Mouse (Mus musculus) midbrain, embryonic 15.5 days (tissue): Measurements from ENCODE around the gene Arl6ip4. TPM values are rescaled to one million over a fixed set of nuclear protein-coding genes. Genes with fewer than 3 reads are reported as not detected.

Experiments
- ATAC-seq: fragments of 200-750 bp; cut with Nextera tagmentation; replicated peaks from 2 replicates; pipeline ENCODE4 v1.8.0; 2017; ENCODE audit warnings: moderate TSS enrichment
- H3K27ac ChIP-seq: fragments of 300-500 bp; sonication (generic); 2 replicates; pipeline ENCODE4 v1.5.1; 2015; ENCODE audit warnings: mild to moderate bottlenecking, inconsistent platforms
- H3K27me3 ChIP-seq: fragments of 300-500 bp; sonication (generic); replicated peaks from 2 replicates; pipeline ENCODE4 v1.6.1; 2015; ENCODE audit warnings: inconsistent platforms
- H3K36me3 ChIP-seq: fragments of 300-500 bp; sonication (generic); replicated peaks from 2 replicates; pipeline ENCODE4 v1.6.1; 2015; ENCODE audit warnings: inconsistent platforms
- H3K4me1 ChIP-seq: fragments of 300-500 bp; sonication (generic); 2 replicates; pipeline ENCODE4 v1.6.1; 2015; ENCODE audit warnings: inconsistent platforms
- H3K4me2 ChIP-seq: fragments of 300-500 bp; sonication (generic); 2 replicates; pipeline ENCODE4 v1.6.1; 2015; ENCODE audit warnings: inconsistent platforms, mild to moderate bottlenecking, moderate library complexity
- H3K4me3 ChIP-seq: fragments of 300-500 bp; sonication (generic); 2 replicates; pipeline ENCODE4 v1.5.1; 2015; ENCODE audit warnings: mild to moderate bottlenecking, inconsistent platforms
- H3K9ac ChIP-seq: fragments of 300-500 bp; sonication (generic); 2 replicates; pipeline ENCODE4 v1.6.1; 2015; ENCODE audit warnings: mild to moderate bottlenecking, inconsistent platforms
- H3K9me3 ChIP-seq: fragments of 300-500 bp; sonication (generic); 2 replicates; pipeline ENCODE4 v1.6.1; 2016; ENCODE audit warnings: inconsistent platforms
- WGBS: fragments of 180-500 bp; shearing (Covaris S2); methylation state at CpG from one replicate; pipeline ENCODE4 v1.1.7; 2015; ENCODE audit warnings: mixed read lengths; 5-methylcytosine and 5-hydroxymethylcytosine counted together
- polyA plus RNA-seq: library from polyadenylated mRNA; unstranded; fragments of >200 nt; fragmentation: Nextera tagmentation; extraction: Ambion mirVana; gene quantifications from 2 replicates; pipeline ENCODE4 v1.2.1, GENCODE M21; 2015

Arl6ip4 gene
- polyA plus RNA-seq, 1 experiment from 2014 or later, result 79.6 TPM

DNA sequence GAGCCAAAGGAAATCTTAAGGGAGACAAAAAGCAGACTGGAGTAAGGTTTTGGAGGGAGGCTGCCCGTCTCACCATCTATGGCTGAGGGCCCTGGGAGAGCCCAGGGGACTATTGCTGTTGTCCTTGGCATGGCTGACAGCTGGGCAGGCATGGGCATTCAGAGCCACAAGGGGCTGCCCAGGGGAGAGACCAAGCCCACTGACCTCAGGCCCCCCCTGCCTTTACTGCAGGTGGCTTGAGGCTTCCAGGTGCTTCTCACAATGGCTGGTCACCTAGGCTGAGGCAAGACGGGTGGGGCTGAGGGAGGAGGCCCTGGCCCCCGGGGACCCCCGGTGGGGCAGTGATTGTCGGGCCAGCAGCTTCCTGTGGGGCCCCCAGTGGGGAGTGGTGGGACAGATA lies 3.3 kb downstream of the Arl6ip4 start:
- peaks cover 23% of the 10 kb centered on the region for H3K4me1 ChIP-seq
- H3K4me3 ChIP-seq, result no peak overlapping the region
- H3K4me2 ChIP-seq, result no peak overlapping the region
- H3K36me3 ChIP-seq, result peaks cover 26% of the 10 kb centered on the region; the same call in 1 of the 2 replicates
- WGBS, result 87% methylated on average over 5 of the region's 5 CpGs
- no peak overlapping the region for H3K27ac ChIP-seq
- no peaks in the 10 kb centered on the region for H3K9me3 ChIP-seq
- ATAC-seq, result no peak
- H3K27me3 ChIP-seq, result no peaks in the 10 kb centered on the region
- H3K9ac ChIP-seq, result no peak overlapping the region

DNA sequence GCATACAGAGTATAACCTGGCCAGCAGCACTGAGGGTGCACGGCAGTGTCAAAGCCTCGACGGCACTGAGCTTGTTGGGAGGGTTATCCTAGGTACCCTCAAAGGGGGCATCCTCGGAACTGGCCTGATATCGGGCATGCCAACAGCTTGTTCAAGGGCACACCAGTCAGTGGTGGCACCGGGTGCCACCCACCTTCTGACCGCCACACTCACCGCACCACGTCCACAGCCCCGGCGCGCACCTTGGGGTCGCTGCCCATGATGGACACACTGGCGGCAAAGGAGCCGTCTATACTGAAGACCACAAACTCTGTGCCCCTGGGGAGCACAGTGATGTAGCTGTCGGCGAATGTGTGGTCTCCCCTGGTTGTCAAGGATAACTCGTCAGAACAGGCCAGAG lies 6.5 kb downstream of the Arl6ip4 start:
- Histone ChIP-seq H3K4me3 (no peak overlapping the region), H3K27ac (no peak overlapping the region), H3K9ac (no peak overlapping the region), H3K9me3 (no peaks in the 10 kb centered on the region), H3K4me2 (no peak overlapping the region), H3K27me3 (no peaks in the 10 kb centered on the region), H3K4me1 (peaks cover 9% of the 10 kb centered on the region), H3K36me3 (peaks cover 32% of the 10 kb centered on the region)
- ATAC-seq, result no peak
- WGBS, result 93% methylated on average over 18 of the region's 18 CpGs

DNA sequence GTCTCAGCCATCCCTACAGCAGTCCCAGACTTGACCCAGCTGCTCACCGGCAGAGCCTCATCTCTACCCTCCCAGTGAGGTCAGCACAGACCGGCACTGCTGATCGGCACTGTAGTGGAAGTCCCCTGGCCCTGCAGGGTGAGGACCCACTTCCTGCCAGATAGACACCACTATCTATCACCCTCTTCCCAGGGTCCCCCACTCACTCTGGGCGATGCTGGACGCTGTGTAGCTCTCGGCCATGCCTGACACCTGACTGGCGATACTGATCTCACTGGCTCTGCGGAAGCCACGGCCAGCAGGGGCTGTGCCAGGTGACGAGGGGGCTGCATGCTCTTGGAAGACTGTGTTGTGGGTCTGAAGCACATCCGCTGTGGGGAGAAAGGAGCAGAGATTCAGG lies 9.2 kb downstream of the Arl6ip4 start:
- 91% methylated on average over 11 of the region's 11 CpGs for WGBS
- no peak overlapping the region for H3K9ac ChIP-seq
- H3K4me1 ChIP-seq, result no peaks in the 10 kb centered on the region
- H3K27ac ChIP-seq, result no peak overlapping the region
- H3K9me3 ChIP-seq, result no peaks in the 10 kb centered on the region
- no peaks in the 10 kb centered on the region for H3K27me3 ChIP-seq
- no peak for ATAC-seq
- peaks cover 45% of the 10 kb centered on the region for H3K36me3 ChIP-seq
- H3K4me2 ChIP-seq, result no peak overlapping the region
- H3K4me3 ChIP-seq, result no peak overlapping the region

DNA sequence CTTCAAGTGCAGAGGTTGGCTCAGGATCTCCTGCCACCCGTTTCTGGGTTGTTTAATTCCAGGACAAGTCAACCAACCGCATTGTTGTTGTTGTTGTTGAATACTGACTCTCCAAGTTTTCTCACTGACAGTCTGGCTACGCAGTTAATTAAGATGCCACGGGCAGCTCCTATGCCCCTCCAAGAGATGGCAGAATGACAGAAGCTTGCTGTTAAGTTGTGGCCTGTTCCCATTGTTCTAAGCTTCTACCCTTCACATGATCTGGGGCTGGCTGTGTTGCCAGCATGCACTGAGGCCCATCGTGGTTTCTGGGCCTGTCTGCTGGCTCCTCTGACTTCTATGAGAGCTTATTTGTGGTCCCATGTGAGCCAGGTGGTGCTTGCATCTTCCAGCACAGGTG lies 18.4 kb downstream of the Arl6ip4 start:
- Histone ChIP-seq H3K27ac (no peak overlapping the region), H3K27me3 (no peaks in the 10 kb centered on the region), H3K9ac (no peak overlapping the region), H3K9me3 (no peaks in the 10 kb centered on the region), H3K4me2 (no peak overlapping the region), H3K36me3 (peaks cover 18% of the 10 kb centered on the region; the same call in 1 of the 2 replicates), H3K4me1 (no peaks in the 10 kb centered on the region), H3K4me3 (no peak overlapping the region)
- no peak for ATAC-seq
- WGBS, result 84% methylated on average over 5 of the region's 5 CpGs

DNA sequence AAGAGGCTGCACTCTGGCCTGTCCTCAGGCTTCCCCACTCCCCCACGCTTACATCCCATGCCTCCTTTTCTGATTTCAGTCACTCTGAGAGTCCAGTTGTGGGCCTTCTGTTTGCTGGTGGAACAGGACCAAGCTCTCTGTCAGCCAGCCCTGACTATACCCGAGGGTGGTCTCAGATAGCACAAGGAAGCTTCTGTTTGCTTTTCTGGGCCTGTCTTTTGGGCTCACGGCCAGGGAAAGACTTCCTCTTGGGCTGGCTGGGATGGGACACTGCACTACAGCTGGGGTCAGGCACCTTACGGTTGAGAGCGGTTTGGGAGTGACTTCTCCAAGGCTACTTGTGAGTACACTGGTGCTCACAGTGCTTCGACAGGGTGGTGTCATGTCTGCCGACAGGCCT lies 22.2 kb downstream of the Arl6ip4 start:
- Histone ChIP-seq H3K4me1 (no peaks in the 10 kb centered on the region), H3K9me3 (no peaks in the 10 kb centered on the region), H3K4me2 (no peak overlapping the region), H3K9ac (no peak overlapping the region), H3K36me3 (peaks cover 19% of the 10 kb centered on the region), H3K27ac (no peak overlapping the region), H3K4me3 (no peak overlapping the region), H3K27me3 (no peaks in the 10 kb centered on the region)
- 85% methylated on average over 7 of the region's 7 CpGs for WGBS
- no peak for ATAC-seq

DNA sequence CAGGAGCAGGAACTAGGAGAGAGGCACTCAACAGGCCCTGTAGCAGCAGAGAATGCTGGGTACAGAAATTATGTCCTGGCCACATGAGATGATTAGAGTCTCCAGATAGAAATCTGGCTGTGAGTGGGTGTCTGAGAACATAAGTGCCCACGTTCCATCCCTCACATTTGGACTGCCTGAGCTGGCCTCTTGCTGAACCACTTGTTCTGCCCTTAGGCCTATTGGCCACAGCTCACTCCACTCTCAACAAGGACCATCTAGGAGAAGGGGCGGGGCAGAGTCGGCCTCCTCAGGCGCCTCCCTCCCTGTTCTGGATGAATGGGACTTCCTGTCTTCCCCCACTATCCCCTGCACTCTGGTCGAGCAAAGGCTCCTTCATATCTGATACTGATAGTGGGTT lies 33.1 kb downstream of the Arl6ip4 start:
- H3K4me1 ChIP-seq, result no peaks in the 10 kb centered on the region
- H3K27ac ChIP-seq, result no peak overlapping the region
- no peaks in the 10 kb centered on the region for H3K27me3 ChIP-seq
- no peak for ATAC-seq
- H3K9ac ChIP-seq, result no peak overlapping the region
- H3K36me3 ChIP-seq, result 0 out of 2 replicates have a peak, but pooled peaks cover 6% of the 10 kb centered on the region
- H3K4me2 ChIP-seq, result no peak overlapping the region
- no peaks in the 10 kb centered on the region for H3K9me3 ChIP-seq
- H3K4me3 ChIP-seq, result no peak overlapping the region
- WGBS, result 69% methylated on average over 5 of the region's 5 CpGs

DNA sequence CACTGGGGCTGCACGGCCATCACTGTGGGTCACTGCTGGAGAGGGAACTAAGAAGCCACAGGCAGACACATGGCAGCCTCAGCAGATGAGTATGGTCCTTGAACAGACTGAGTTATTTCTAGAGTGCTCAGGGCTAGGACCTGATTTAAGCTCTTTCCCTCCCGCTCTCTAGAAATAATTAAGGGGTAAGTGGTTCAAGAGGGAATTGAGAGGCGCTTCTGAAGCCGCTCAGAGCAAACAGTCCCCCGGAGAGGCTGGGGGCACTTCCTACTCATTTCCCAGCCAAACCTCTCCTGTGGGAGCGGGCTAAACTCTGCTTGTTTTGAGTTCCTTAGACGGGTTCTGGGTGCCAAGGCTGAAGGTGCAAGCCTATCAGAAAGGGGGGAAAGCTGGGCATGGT lies 35.0 kb downstream of the Arl6ip4 start:
- no peak overlapping the region for H3K4me2 ChIP-seq
- no peak for ATAC-seq
- H3K4me1 ChIP-seq, result no peaks in the 10 kb centered on the region
- no peak overlapping the region for H3K9ac ChIP-seq
- no peak overlapping the region for H3K27ac ChIP-seq
- WGBS, result 82% methylated on average over 7 of the region's 7 CpGs
- H3K27me3 ChIP-seq, result no peaks in the 10 kb centered on the region
- no peaks in the 10 kb centered on the region for H3K9me3 ChIP-seq
- 0 out of 2 replicates have a peak, but pooled peaks cover 6% of the 10 kb centered on the region for H3K36me3 ChIP-seq
- no peak overlapping the region for H3K4me3 ChIP-seq

DNA sequence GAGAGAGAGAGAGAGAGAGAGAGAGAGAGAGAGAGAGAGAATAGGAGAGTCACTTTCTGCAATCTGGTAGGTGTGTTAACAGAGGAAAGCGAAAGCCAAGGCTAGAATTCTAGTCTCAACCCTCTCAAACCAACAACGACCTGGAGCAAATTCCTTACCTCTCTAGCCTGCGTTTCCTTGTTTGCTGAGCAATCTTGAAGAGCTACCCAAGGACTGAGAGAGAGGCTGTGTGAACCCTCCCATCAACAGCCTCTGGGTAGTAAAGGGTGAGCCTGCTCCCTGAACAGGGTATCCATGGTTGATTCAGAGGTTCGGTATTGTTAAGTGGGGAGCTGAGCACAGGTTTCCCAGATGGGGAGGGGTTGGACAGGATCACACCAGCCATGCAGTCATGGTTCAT lies 36.8 kb downstream of the Arl6ip4 start:
- Histone ChIP-seq H3K4me2 (no peak overlapping the region), H3K4me1 (no peaks in the 10 kb centered on the region), H3K36me3 (0 out of 2 replicates have a peak, but pooled peaks cover 6% of the 10 kb centered on the region), H3K27ac (no peak overlapping the region), H3K9ac (no peak overlapping the region), H3K4me3 (no peak overlapping the region), H3K9me3 (no peaks in the 10 kb centered on the region), H3K27me3 (no peaks in the 10 kb centered on the region)
- no peak for ATAC-seq
- WGBS, result 90% methylated on average over 4 of the region's 4 CpGs

DNA sequence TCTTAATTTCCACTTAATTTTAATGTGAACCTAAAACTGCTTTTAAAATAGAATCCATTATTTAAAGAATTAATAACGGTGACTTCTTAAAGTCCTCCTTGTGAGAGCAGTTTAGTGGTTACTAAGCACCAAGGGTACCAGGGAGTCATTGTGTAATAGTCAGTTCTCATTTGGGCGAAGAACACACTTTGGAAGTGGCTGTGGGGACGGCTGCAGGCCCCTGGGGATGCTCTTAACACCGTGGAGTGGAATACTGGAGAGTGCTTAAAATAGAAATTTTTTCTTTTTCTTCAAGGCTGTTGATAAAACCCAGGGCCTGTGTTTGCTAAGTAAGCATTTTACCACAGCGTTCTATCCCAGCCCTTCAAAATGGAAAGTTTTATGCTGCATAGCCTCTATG lies 40.1 kb downstream of the Arl6ip4 start:
- Histone ChIP-seq H3K9ac (no peak overlapping the region), H3K27me3 (no peaks in the 10 kb centered on the region), H3K36me3 (no peaks in the 10 kb centered on the region), H3K27ac (no peak overlapping the region), H3K9me3 (no peaks in the 10 kb centered on the region), H3K4me2 (no peak overlapping the region), H3K4me1 (peaks cover 6% of the 10 kb centered on the region; the same call in 1 of the 2 replicates), H3K4me3 (no peak overlapping the region)
- WGBS, result 68% methylated on average over 5 of the region's 5 CpGs
- ATAC-seq, result no peak

DNA sequence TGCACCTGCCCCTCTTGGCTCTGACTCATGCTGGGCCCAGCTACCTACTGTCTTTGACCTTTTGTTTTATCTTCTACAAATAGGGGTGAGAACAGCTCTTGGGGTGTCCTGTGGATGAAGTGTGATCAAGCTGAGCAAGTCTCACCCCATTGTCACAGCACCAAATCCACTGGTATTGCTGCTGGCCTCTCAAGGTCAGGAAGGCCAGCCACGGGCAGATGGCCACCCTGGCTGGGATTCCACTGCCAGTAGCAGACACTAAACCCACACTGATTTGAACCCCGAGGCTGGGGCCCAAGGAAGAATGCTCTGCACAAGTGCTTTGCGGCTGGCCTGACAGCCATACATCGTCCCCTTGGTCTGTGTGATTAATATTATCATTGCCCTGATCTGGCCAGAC lies 42.4 kb downstream of the Arl6ip4 start:
- H3K27me3 ChIP-seq, result no peaks in the 10 kb centered on the region
- no peak overlapping the region for H3K4me2 ChIP-seq
- no peak for ATAC-seq
- H3K9me3 ChIP-seq, result no peaks in the 10 kb centered on the region
- H3K9ac ChIP-seq, result no peak overlapping the region
- H3K4me3 ChIP-seq, result no peak overlapping the region
- H3K4me1 ChIP-seq, result peaks cover 18% of the 10 kb centered on the region
- no peaks in the 10 kb centered on the region for H3K36me3 ChIP-seq
- 79% methylated on average over 4 of the region's 4 CpGs for WGBS
- no peak overlapping the region for H3K27ac ChIP-seq

DNA sequence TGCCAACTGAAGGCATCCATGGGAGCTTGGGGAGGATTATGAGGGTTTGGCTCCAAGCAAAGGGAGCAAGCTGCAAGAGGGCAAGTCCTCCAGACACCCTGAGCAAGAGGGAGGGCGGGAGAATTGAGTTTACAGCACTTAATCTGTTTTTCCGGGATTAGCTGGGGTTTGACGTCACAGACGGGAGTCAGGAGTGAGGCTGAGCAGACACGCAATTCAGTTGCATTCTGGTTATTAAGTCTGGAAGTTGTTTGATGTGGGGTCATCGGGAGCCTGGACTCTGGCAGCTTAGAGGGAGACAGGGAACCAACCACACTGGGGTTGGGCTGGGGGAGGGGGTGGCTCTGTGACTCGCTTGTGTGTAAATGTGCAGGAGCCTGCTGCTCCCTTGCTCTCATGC lies 43.6 kb downstream of the Arl6ip4 start:
- H3K9ac ChIP-seq, result no peak overlapping the region
- ATAC-seq, result no peak
- no peak overlapping the region for H3K4me3 ChIP-seq
- peaks cover 22% of the 10 kb centered on the region for H3K4me1 ChIP-seq
- H3K4me2 ChIP-seq, result no peak overlapping the region
- H3K27me3 ChIP-seq, result no peaks in the 10 kb centered on the region
- no peaks in the 10 kb centered on the region for H3K9me3 ChIP-seq
- H3K27ac ChIP-seq, result no peak overlapping the region; the same call in 1 of the 2 replicates
- WGBS, result 15% methylated on average over 7 of the region's 7 CpGs
- H3K36me3 ChIP-seq, result no peaks in the 10 kb centered on the region

DNA sequence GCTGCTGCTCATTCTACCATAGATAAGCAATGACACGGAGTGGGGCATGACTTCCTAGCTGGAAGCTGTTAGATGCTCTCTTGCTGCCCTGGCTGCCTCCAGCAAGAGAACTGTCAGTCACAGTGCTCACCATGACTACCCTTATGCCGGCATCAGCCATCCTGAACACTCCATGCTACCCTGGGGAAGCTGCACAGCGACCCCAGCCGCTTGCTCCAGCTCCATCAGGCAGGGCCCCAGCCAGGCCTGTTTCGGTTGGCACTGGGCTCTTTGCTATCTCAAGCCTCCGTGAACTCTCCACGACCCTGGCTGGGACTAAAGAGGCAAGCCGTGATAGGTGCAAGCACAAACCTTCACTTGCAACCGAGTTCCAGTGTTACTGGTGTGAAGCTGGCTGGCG lies 45.9 kb downstream of the Arl6ip4 start:
- H3K9ac ChIP-seq, result no peak overlapping the region
- H3K4me3 ChIP-seq, result no peak overlapping the region
- H3K36me3 ChIP-seq, result no peaks in the 10 kb centered on the region
- H3K4me2 ChIP-seq, result no peak overlapping the region
- H3K9me3 ChIP-seq, result no peaks in the 10 kb centered on the region
- H3K27ac ChIP-seq, result no peak overlapping the region
- H3K4me1 ChIP-seq, result peaks cover 44% of the 10 kb centered on the region
- 53% methylated on average over 10 of the region's 10 CpGs for WGBS
- ATAC-seq, result no peak
- H3K27me3 ChIP-seq, result no peaks in the 10 kb centered on the region

DNA sequence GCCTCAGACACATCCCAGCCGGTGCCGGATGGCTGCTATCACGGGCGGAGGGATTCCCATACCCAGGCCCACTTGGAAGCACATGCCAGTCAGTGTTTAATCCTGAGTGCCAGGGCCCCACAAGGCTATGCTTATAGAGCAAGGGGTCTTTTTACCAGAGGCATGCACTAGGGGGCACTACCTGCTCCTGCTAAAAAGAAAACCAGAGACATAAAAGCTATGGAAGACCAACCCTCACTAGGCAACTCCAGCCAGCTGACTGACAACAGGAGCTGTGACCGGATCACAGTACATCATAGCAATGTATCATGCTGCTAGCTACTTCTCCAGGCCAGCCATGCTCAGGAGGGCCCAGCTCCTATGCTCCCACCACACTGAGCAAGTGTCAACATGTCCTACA lies 46.7 kb downstream of the Arl6ip4 start:
- no peak overlapping the region for H3K27ac ChIP-seq
- 39% methylated on average over 5 of the region's 5 CpGs for WGBS
- H3K27me3 ChIP-seq, result no peaks in the 10 kb centered on the region
- ATAC-seq, result peak; percentile 57
- H3K4me1 ChIP-seq, result peaks cover 44% of the 10 kb centered on the region
- no peaks in the 10 kb centered on the region for H3K36me3 ChIP-seq
- H3K4me2 ChIP-seq, result no peak overlapping the region
- no peaks in the 10 kb centered on the region for H3K9me3 ChIP-seq
- no peak overlapping the region for H3K4me3 ChIP-seq
- no peak overlapping the region for H3K9ac ChIP-seq
